Mouse (Mus musculus): Measurements from ENCODE around the gene Smim27. TPM values are rescaled to one million over a fixed set of nuclear protein-coding genes. Genes with fewer than 3 reads are reported as not detected.

Smim27 gene
- polyA plus RNA-seq, 1 experiment from 2014 or later, result 18.9 TPM

GRCm38 (mm10) chr4:40238483-40239408 lies 30.6 kb upstream of the Smim27 start:
- peaks cover 17% of the 10 kb centered on the region for H3K4me1 ChIP-seq
- H3K4me3 ChIP-seq (replicated peaks), result peak overlapping the region; percentile 47
- no peaks in the 10 kb centered on the region for H3K27me3 ChIP-seq (replicated peaks)
- peak overlapping the region; percentile 77 for H3K4me2 ChIP-seq
- peak; percentile 45; the same call in 1 of the 2 replicates for ATAC-seq (ENCODE audit: low FRiP score)
- H3K9me3 ChIP-seq (replicated peaks), result no peaks in the 10 kb centered on the region
- H3K36me3 ChIP-seq, result no peaks in the 10 kb centered on the region
- H3K9ac ChIP-seq (replicated peaks), result peak overlapping the region; percentile 50
- H3K27ac ChIP-seq (replicated peaks), result 0 out of 2 replicates have a peak overlapping the region, but pooled peaks have one; percentile 45
- WGBS, result 2% methylated on average over 17 of the region's 17 CpGs

GRCm38 (mm10) chr4:40239409-40240271 lies 29.7 kb upstream of the Smim27 start, which contains the start of gene Ddx58:
Ddx58 (minus strand) TSS chr4:40239828.
- ATAC-seq (ENCODE audit: low FRiP score), result peak; percentile 57; the same call in 1 of the 2 replicates
- H3K9me3 ChIP-seq (replicated peaks), result no peaks in the 10 kb centered on the region
- H3K27me3 ChIP-seq (replicated peaks), result no peaks in the 10 kb centered on the region
- H3K4me2 ChIP-seq, result peak within 1 kb of the TSS; percentile 77
- peak within 1 kb of the TSS; percentile 50 for H3K9ac ChIP-seq (replicated peaks)
- H3K4me1 ChIP-seq, result peaks cover 17% of the 10 kb centered on the region
- no peaks in the 10 kb centered on the region for H3K36me3 ChIP-seq
- WGBS, result 3% methylated on average over 33 of the region's 35 CpGs
- H3K27ac ChIP-seq (replicated peaks), result 0 out of 2 replicates have a peak within 1 kb of the TSS, but pooled peaks have one; percentile 45
- H3K4me3 ChIP-seq (replicated peaks), result peak within 1 kb of the TSS; percentile 47

- Histone ChIP-seq H3K27ac (replicated peaks) (no peak overlapping the region), H3K36me3 (no peaks in the 10 kb centered on the region), H3K27me3 (replicated peaks) (no peaks in the 10 kb centered on the region), H3K4me3 (replicated peaks) (peak overlapping the region; percentile 47), H3K9me3 (replicated peaks) (no peaks in the 10 kb centered on the region), H3K4me2 (peak overlapping the region; percentile 77), H3K9ac (replicated peaks) (no peak overlapping the region), H3K4me1 (peaks cover 17% of the 10 kb centered on the region)
- 40% methylated on average over 5 of the region's 5 CpGs for WGBS
- ATAC-seq (ENCODE audit: low FRiP score), result 0 out of 2 replicates have a peak, but pooled peaks have one; percentile 14
Observed at GRCm38 (mm10) chr4:40240272-40240744, 29.1 kb upstream of the Smim27 start.

GRCm38 (mm10) chr4:40241928-40242327 lies 27.5 kb upstream of the Smim27 start:
- ATAC-seq (ENCODE audit: low FRiP score), result no peak
- H3K9ac ChIP-seq (replicated peaks), result no peak overlapping the region
- H3K27ac ChIP-seq (replicated peaks), result no peak overlapping the region
- no peak overlapping the region for H3K4me2 ChIP-seq
- H3K4me3 ChIP-seq (replicated peaks), result no peak overlapping the region
- no peaks in the 10 kb centered on the region for H3K36me3 ChIP-seq
- no peaks in the 10 kb centered on the region for H3K9me3 ChIP-seq (replicated peaks)
- H3K4me1 ChIP-seq, result peaks cover 17% of the 10 kb centered on the region
- H3K27me3 ChIP-seq (replicated peaks), result no peaks in the 10 kb centered on the region
- 59% methylated on average over 6 of the region's 6 CpGs for WGBS

- H3K9me3 ChIP-seq (replicated peaks), result no peaks in the 10 kb centered on the region
- H3K27ac ChIP-seq (replicated peaks), result no peak overlapping the region
- no peak overlapping the region for H3K4me3 ChIP-seq (replicated peaks)
- no peaks in the 10 kb centered on the region for H3K36me3 ChIP-seq
- 79% methylated on average over 4 of the region's 4 CpGs for WGBS
- H3K9ac ChIP-seq (replicated peaks), result no peak overlapping the region
- H3K4me2 ChIP-seq, result no peak overlapping the region
- no peaks in the 10 kb centered on the region for H3K27me3 ChIP-seq (replicated peaks)
- ATAC-seq (ENCODE audit: low FRiP score), result no peak
- peaks cover 17% of the 10 kb centered on the region for H3K4me1 ChIP-seq
Observed at GRCm38 (mm10) chr4:40243006-40243405, 26.4 kb upstream of the Smim27 start.

- Histone ChIP-seq H3K4me1 (peaks cover 12% of the 10 kb centered on the region), H3K9me3 (replicated peaks) (no peaks in the 10 kb centered on the region), H3K27ac (replicated peaks) (no peak overlapping the region), H3K36me3 (no peaks in the 10 kb centered on the region), H3K27me3 (replicated peaks) (no peaks in the 10 kb centered on the region), H3K9ac (replicated peaks) (no peak overlapping the region), H3K4me3 (replicated peaks) (no peak overlapping the region), H3K4me2 (no peak overlapping the region)
- ATAC-seq (ENCODE audit: low FRiP score), result no peak
- WGBS, result 83% methylated on average over 8 of the region's 8 CpGs
Observed at GRCm38 (mm10) chr4:40244035-40244434, 25.3 kb upstream of the Smim27 start.

- H3K9me3 ChIP-seq (replicated peaks), result no peaks in the 10 kb centered on the region
- no peak for ATAC-seq (ENCODE audit: low FRiP score)
Observed at GRCm38 (mm10) chr4:40250984-40251383, 18.4 kb upstream of the Smim27 start.

GRCm38 (mm10) chr4:40253766-40254165 lies 15.6 kb upstream of the Smim27 start:
- WGBS, result 82% methylated on average over 2 of the region's 2 CpGs
- Histone ChIP-seq H3K4me1 (no peaks in the 10 kb centered on the region), H3K9ac (replicated peaks) (no peak overlapping the region), H3K4me3 (replicated peaks) (no peak overlapping the region), H3K27me3 (replicated peaks) (no peaks in the 10 kb centered on the region), H3K36me3 (peaks cover under 1% of the 10 kb centered on the region; the same call in 1 of the 2 replicates), H3K4me2 (no peak overlapping the region), H3K27ac (replicated peaks) (no peak overlapping the region), H3K9me3 (replicated peaks) (no peaks in the 10 kb centered on the region)
- ATAC-seq (ENCODE audit: low FRiP score), result no peak

More at GRCm38 (mm10) chr4:40250984-40251383, 18.4 kb upstream of the Smim27 start:
- Histone ChIP-seq H3K36me3 (no peaks in the 10 kb centered on the region), H3K4me3 (replicated peaks) (no peak overlapping the region), H3K9ac (replicated peaks) (no peak overlapping the region), H3K27ac (replicated peaks) (no peak overlapping the region), H3K27me3 (replicated peaks) (no peaks in the 10 kb centered on the region), H3K4me1 (no peaks in the 10 kb centered on the region), H3K4me2 (no peak overlapping the region)
- 93% methylated on average over 5 of the region's 5 CpGs for WGBS

- H3K36me3 ChIP-seq, result peaks cover 7% of the 10 kb centered on the region
- 88% methylated on average over 8 of the region's 8 CpGs for WGBS
- H3K4me3 ChIP-seq (replicated peaks), result no peak overlapping the region
- H3K27me3 ChIP-seq (replicated peaks), result no peaks in the 10 kb centered on the region
- no peak overlapping the region for H3K27ac ChIP-seq (replicated peaks)
- H3K9ac ChIP-seq (replicated peaks), result no peak overlapping the region
- H3K4me2 ChIP-seq, result no peak overlapping the region
- H3K9me3 ChIP-seq (replicated peaks), result no peaks in the 10 kb centered on the region
- no peak for ATAC-seq (ENCODE audit: low FRiP score)
- no peaks in the 10 kb centered on the region for H3K4me1 ChIP-seq
Observed at GRCm38 (mm10) chr4:40254385-40255103, 14.8 kb upstream of the Smim27 start.

- H3K36me3 ChIP-seq, result peaks cover 35% of the 10 kb centered on the region
- ATAC-seq (ENCODE audit: low FRiP score), result no peak
- WGBS, result 95% methylated on average over 1 of the region's 1 CpGs
- no peak overlapping the region for H3K4me2 ChIP-seq
- H3K9ac ChIP-seq (replicated peaks), result no peak overlapping the region
- no peaks in the 10 kb centered on the region for H3K27me3 ChIP-seq (replicated peaks)
- peaks cover 25% of the 10 kb centered on the region for H3K4me1 ChIP-seq
- no peaks in the 10 kb centered on the region for H3K9me3 ChIP-seq (replicated peaks)
- no peak overlapping the region for H3K27ac ChIP-seq (replicated peaks)
- no peak overlapping the region for H3K4me3 ChIP-seq (replicated peaks)
Observed at GRCm38 (mm10) chr4:40264321-40264720, 5.1 kb upstream of the Smim27 start.

GRCm38 (mm10) chr4:40267681-40268080 lies 1.7 kb upstream of the Smim27 start:
- Histone ChIP-seq H3K4me2 (peak overlapping the region; percentile 89), H3K9me3 (replicated peaks) (no peaks in the 10 kb centered on the region), H3K27me3 (replicated peaks) (no peaks in the 10 kb centered on the region), H3K36me3 (peaks cover 9% of the 10 kb centered on the region), H3K27ac (replicated peaks) (peak overlapping the region; percentile 98), H3K4me3 (replicated peaks) (peak overlapping the region; percentile 84), H3K4me1 (peaks cover 28% of the 10 kb centered on the region), H3K9ac (replicated peaks) (peak overlapping the region; percentile 84)
- peak; percentile 3 for ATAC-seq (ENCODE audit: low FRiP score)
- 69% methylated on average over 7 of the region's 7 CpGs for WGBS
